Mouse (Mus musculus) kidney, postnatal 0 days (tissue): ENCODE measurements around the gene 3100002H09Rik. TPM values are rescaled to one million over a fixed set of nuclear protein-coding genes. Genes with fewer than 3 reads are reported as not detected.
A peak's percentile ranks its signal among the peaks of the same experiment; 100 is the strongest.

Experiments used
- ATAC-seq: fragments of 200-750 bp; cut with Nextera tagmentation; replicated peaks from 2 replicates; pipeline ENCODE4 v1.8.0; 2017; ENCODE audit warnings: low read depth, moderate number of reproducible peaks, moderate TSS enrichment, moderate library complexity; ENCODE audit not compliant: low FRiP score
- DNase-seq: peaks from one replicate; pipeline ENCODE4 v3.0.0-alpha.2; 2016; ENCODE audit warnings: low spot score
- H3K27ac ChIP-seq: fragments of 300-500 bp; sonication (generic); 2 replicates; pipeline ENCODE4 v1.5.1; 2014; ENCODE audit warnings: mild to moderate bottlenecking
- H3K27me3 ChIP-seq: fragments of 300-500 bp; sonication (generic); 2 replicates; pipeline ENCODE4 v1.6.1; 2014; ENCODE audit warnings: low read length, mixed read lengths; ENCODE audit not compliant: insufficient read depth
- H3K36me3 ChIP-seq: fragments of 300-500 bp; sonication (generic); 2 replicates; pipeline ENCODE4 v1.6.1; 2014; ENCODE audit warnings: low read length, mixed read lengths; ENCODE audit not compliant: insufficient read depth
- H3K4me1 ChIP-seq: fragments of 300-500 bp; sonication (generic); replicated peaks from 2 replicates; pipeline ENCODE4 v1.6.1; 2014; ENCODE audit warnings: antibody characterized with exemption, low read length, mixed read lengths; ENCODE audit not compliant: insufficient read depth
- H3K4me2 ChIP-seq: fragments of 300-500 bp; sonication (generic); 2 replicates; pipeline ENCODE4 v1.6.1; 2014; ENCODE audit warnings: mild to moderate bottlenecking, low read length, moderate library complexity, mixed read lengths
- H3K4me3 ChIP-seq: fragments of 300-500 bp; sonication (generic); replicated peaks from 2 replicates; pipeline ENCODE4 v1.5.1; 2014; ENCODE audit warnings: low read depth, low read length
- H3K9ac ChIP-seq: fragments of 300-500 bp; sonication (generic); 2 replicates; pipeline ENCODE4 v1.6.1; 2014; ENCODE audit warnings: low read depth, low read length
- H3K9me3 ChIP-seq: fragments of 300-500 bp; sonication (generic); replicated peaks from 2 replicates; pipeline ENCODE4 v1.6.1; 2016; ENCODE audit warnings: low read length, inconsistent platforms, mixed read lengths
- CTCF ChIP-seq: IDR thresholded peaks from 2 replicates; pipeline ENCODE4 v1.5.1; 2016; ENCODE audit warnings: antibody characterized with exemption, low read depth, mild to moderate bottlenecking, moderate library complexity
- WGBS: fragments of 180-500 bp; shearing (Covaris S2); extraction: QIAGEN DNeasy Blood & Tissue Kit; methylation state at CpG from one replicate; pipeline ENCODE4 v1.1.7; 2014; 5-methylcytosine and 5-hydroxymethylcytosine counted together
- polyA plus RNA-seq: library from polyadenylated mRNA; unstranded; fragments of >200 nt; fragmentation: Nextera tagmentation; extraction: Ambion mirVana; gene quantifications from 2 replicates; pipeline ENCODE4 v1.2.1, GENCODE M21; 2015

3100002H09Rik gene
- polyA plus RNA-seq, 1 experiment from 2014 or later, result not detected

- H3K9ac ChIP-seq, result no peak overlapping the region
- 0 out of 2 replicates have a peak, but pooled peaks cover 11% of the 10 kb centered on the region for H3K4me1 ChIP-seq
- H3K36me3 ChIP-seq, result no peaks in the 10 kb centered on the region
- H3K9me3 ChIP-seq, result no peaks in the 10 kb centered on the region
- DNase-seq, result peak; percentile 24
- H3K27me3 ChIP-seq, result peaks cover 21% of the 10 kb centered on the region
- no peak for TF ChIP-seq CTCF
- no peak overlapping the region for H3K27ac ChIP-seq
- H3K4me2 ChIP-seq, result no peak overlapping the region
- WGBS, result 34% methylated on average over 9 of the region's 9 CpGs
- H3K4me3 ChIP-seq, result no peak overlapping the region
- ATAC-seq, result no peak
Observed at GRCm38 (mm10) chr4:124570977-124571376, 39.6 kb downstream of the 3100002H09Rik start.

- ATAC-seq (no peak), DNase-seq (peak; percentile 41)
- Histone ChIP-seq H3K36me3 (no peaks in the 10 kb centered on the region), H3K27me3 (peaks cover 11% of the 10 kb centered on the region), H3K4me1 (0 out of 2 replicates have a peak, but pooled peaks cover 3% of the 10 kb centered on the region), H3K9ac (no peak overlapping the region), H3K9me3 (no peaks in the 10 kb centered on the region), H3K4me3 (no peak overlapping the region), H3K4me2 (no peak overlapping the region), H3K27ac (no peak overlapping the region)
- WGBS, result 13% methylated on average over 7 of the region's 7 CpGs
- no peak for TF ChIP-seq CTCF
Observed at GRCm38 (mm10) chr4:124569661-124570060, 40.9 kb downstream of the 3100002H09Rik start.

GRCm38 (mm10) chr4:124563371-124563770, 47.2 kb downstream of the 3100002H09Rik start:
- Histone ChIP-seq H3K4me2 (no peak overlapping the region), H3K4me3 (no peak overlapping the region), H3K4me1 (no peaks in the 10 kb centered on the region), H3K27ac (no peak overlapping the region), H3K9ac (no peak overlapping the region), H3K9me3 (no peaks in the 10 kb centered on the region), H3K36me3 (no peaks in the 10 kb centered on the region), H3K27me3 (no peaks in the 10 kb centered on the region)
- DNase-seq, result no peak
- no peak for TF ChIP-seq CTCF
- 26% methylated on average over 2 of the region's 2 CpGs for WGBS
- no peak for ATAC-seq

GRCm38 (mm10) chr4:124562721-124563120, 47.9 kb downstream of the 3100002H09Rik start:
- H3K27ac ChIP-seq, result no peak overlapping the region
- ATAC-seq (no peak), DNase-seq (no peak)
- no peaks in the 10 kb centered on the region for H3K9me3 ChIP-seq
- peak; percentile 31 for TF ChIP-seq CTCF
- no peaks in the 10 kb centered on the region for H3K36me3 ChIP-seq
- no peak overlapping the region for H3K4me3 ChIP-seq
- H3K27me3 ChIP-seq, result no peaks in the 10 kb centered on the region
- H3K4me1 ChIP-seq, result no peaks in the 10 kb centered on the region
- WGBS, result 63% methylated on average over 7 of the region's 7 CpGs
- H3K9ac ChIP-seq, result no peak overlapping the region
- H3K4me2 ChIP-seq, result no peak overlapping the region

Other genes with a start within 250 kb of the 3100002H09Rik start
- 0.43 and 0.57 TPM in 2 replicates for gene Pou3f1, start 46.0 kb upstream of the 3100002H09Rik start, polyA plus RNA-seq
- 61.8 and 63.0 TPM in 2 replicates for gene Utp11, start 82.8 kb upstream of the 3100002H09Rik start, polyA plus RNA-seq
- 9.4 and 10.0 TPM in 2 replicates for gene Fhl3, start 89.9 kb upstream of the 3100002H09Rik start, polyA plus RNA-seq
- 92.4 and 103 TPM in 2 replicates for gene Sf3a3, start 104.0 kb upstream of the 3100002H09Rik start, polyA plus RNA-seq
- 21.8 and 27.0 TPM in 2 replicates for gene Inpp5b, start 131.0 kb upstream of the 3100002H09Rik start, polyA plus RNA-seq
- gene Mtf1, start 191.3 kb upstream of the 3100002H09Rik start, polyA plus RNA-seq, result 11.3 and 14.8 TPM in 2 replicates
- 35.1 and 39.2 TPM in 2 replicates for gene Yrdc, start 239.9 kb upstream of the 3100002H09Rik start, polyA plus RNA-seq
- 65.1 and 80.9 TPM in 2 replicates for gene 1110065P20Rik, start 240.4 kb upstream of the 3100002H09Rik start, polyA plus RNA-seq